Mouse (Mus musculus) forebrain, embryonic 14.5 days (tissue): ENCODE data around the gene Gsg1l. TPM values are rescaled to one million over a fixed set of nuclear protein-coding genes. Genes with fewer than 3 reads are reported as not detected.

Source experiments
- ATAC-seq: fragments of 200-750 bp; cut with Nextera tagmentation; 2 replicates; pipeline ENCODE4 v1.8.0; 2017; ENCODE audit warnings: mild to moderate bottlenecking, moderate library complexity
- DNase-seq: peaks from one replicate; pipeline ENCODE4 v3.0.0-alpha.2; 2015; ENCODE audit warnings: low spot score
- H3K27ac ChIP-seq: fragments of 300-500 bp; sonication (generic); 2 replicates; pipeline ENCODE4 v1.5.1; 2014; ENCODE audit warnings: low read depth, mild to moderate bottlenecking, control low read depth, low read length, moderate library complexity
- H3K27me3 ChIP-seq: fragments of 300-500 bp; sonication (generic); replicated peaks from 2 replicates; pipeline ENCODE4 v1.6.1; 2014; ENCODE audit warnings: low read length, control low read depth, mixed read lengths; ENCODE audit not compliant: control insufficient read depth, insufficient read depth
- H3K36me3 ChIP-seq: fragments of 300-500 bp; sonication (generic); 2 replicates; pipeline ENCODE4 v1.6.1; 2014; ENCODE audit warnings: low read length, control low read depth; ENCODE audit not compliant: control insufficient read depth, insufficient read depth
- H3K4me1 ChIP-seq: fragments of 300-500 bp; sonication (generic); 2 replicates; pipeline ENCODE4 v1.6.1; 2014; ENCODE audit warnings: antibody characterized with exemption, low read length, control low read depth; ENCODE audit not compliant: control insufficient read depth, insufficient read depth
- H3K4me2 ChIP-seq: fragments of 300-500 bp; sonication (generic); 2 replicates; pipeline ENCODE4 v1.6.1; 2014; ENCODE audit warnings: mild to moderate bottlenecking, control low read depth, low read length
- H3K4me3 ChIP-seq: fragments of 300-500 bp; sonication (generic); 2 replicates; pipeline ENCODE4 v1.5.1; 2014; ENCODE audit warnings: low read depth, low read length, control low read depth
- H3K9ac ChIP-seq: fragments of 300-500 bp; sonication (generic); 2 replicates; pipeline ENCODE4 v1.6.1; 2014; ENCODE audit warnings: mild to moderate bottlenecking, low read length, control low read depth, moderate library complexity
- H3K9me3 ChIP-seq: fragments of 300-500 bp; sonication (generic); replicated peaks from 2 replicates; pipeline ENCODE4 v1.6.1; 2016; ENCODE audit warnings: low read length, control low read depth, mixed read lengths; ENCODE audit not compliant: control insufficient read depth
- WGBS: fragments of 180-500 bp; shearing (Covaris S2); extraction: QIAGEN DNeasy Blood & Tissue Kit; methylation state at CpG from one replicate; pipeline ENCODE4 v1.1.7; 2014; 5-methylcytosine and 5-hydroxymethylcytosine counted together
- polyA plus RNA-seq: library from polyadenylated mRNA; unstranded; fragments of >200 nt; fragmentation: Nextera tagmentation; extraction: Ambion mirVana; gene quantifications from 2 replicates; pipeline ENCODE4 v1.2.1, GENCODE M21; 2014

Gene Gsg1l
- polyA plus RNA-seq, 1 experiment from 2014 or later, result 5.0 TPM

DNA sequence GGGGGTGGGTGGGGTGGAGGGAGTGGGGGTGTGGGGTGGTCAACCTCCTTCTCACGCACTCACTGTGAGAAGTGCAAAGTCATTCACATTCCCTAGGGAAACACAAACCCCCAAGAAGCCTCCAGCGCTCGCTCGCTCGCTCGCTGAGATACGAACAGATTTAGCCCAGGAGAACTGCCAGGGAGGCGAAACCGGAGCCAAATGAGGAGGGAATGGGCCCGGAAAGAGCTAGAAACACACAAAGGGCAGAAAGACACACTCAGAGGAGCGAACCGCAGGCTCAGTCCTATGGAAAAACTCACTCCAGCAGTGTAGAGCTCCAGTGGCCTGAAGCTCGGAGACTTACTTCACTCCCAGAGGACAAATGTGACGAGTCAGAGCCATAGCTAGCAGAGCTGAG is 15.4 kb downstream of the Gsg1l start:
- ATAC-seq (no peak), DNase-seq (peak; percentile 78)
- WGBS, result 53% methylated on average over 14 of the region's 14 CpGs
- H3K9me3 ChIP-seq, result no peaks in the 10 kb centered on the region
- H3K27me3 ChIP-seq, result no peaks in the 10 kb centered on the region
- no peak overlapping the region for H3K4me2 ChIP-seq
- H3K4me1 ChIP-seq, result peaks cover 6% of the 10 kb centered on the region
- no peak overlapping the region for H3K4me3 ChIP-seq
- H3K36me3 ChIP-seq, result no peaks in the 10 kb centered on the region
- no peak overlapping the region for H3K9ac ChIP-seq
- 0 out of 2 replicates have a peak overlapping the region, but pooled peaks have one; percentile 63 for H3K27ac ChIP-seq

DNA sequence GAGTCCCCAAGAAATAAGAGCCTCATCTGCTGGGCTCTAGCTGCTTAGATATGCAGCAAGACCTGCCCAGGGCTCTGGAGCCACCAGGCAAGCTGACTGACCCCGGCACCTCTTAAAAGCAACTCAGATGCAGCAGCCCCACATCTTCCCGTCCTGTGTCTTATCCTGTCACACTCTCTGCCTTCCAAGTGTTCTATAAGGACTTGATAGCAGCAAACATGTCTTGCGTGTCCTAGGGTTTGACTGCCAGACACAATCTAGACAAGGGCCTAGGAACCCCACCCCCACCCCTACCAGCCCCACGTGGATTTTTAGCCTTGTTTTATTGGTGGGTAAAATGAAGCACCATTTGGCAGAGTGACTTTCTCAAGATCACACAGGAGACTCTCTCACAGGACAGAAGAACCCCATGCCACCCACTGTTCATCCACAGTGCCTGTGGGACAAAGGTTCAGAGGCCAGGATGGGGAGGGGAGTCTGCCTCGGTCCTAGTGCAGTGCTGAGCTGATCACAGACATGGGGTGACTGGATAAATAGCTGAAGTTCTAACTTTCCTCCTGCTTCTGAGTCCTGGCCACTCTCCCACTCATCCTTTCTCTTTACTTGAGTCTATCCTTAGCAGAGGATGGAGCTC is 16.9 kb downstream of the Gsg1l start:
- Histone ChIP-seq H3K4me2 (no peak overlapping the region), H3K9ac (no peak overlapping the region), H3K4me1 (peaks cover 6% of the 10 kb centered on the region), H3K36me3 (no peaks in the 10 kb centered on the region), H3K27ac (no peak overlapping the region), H3K9me3 (no peaks in the 10 kb centered on the region), H3K4me3 (no peak overlapping the region), H3K27me3 (no peaks in the 10 kb centered on the region)
- DNase-seq (no peak), ATAC-seq (no peak)
- WGBS, result 71% methylated on average over 5 of the region's 5 CpGs

DNA sequence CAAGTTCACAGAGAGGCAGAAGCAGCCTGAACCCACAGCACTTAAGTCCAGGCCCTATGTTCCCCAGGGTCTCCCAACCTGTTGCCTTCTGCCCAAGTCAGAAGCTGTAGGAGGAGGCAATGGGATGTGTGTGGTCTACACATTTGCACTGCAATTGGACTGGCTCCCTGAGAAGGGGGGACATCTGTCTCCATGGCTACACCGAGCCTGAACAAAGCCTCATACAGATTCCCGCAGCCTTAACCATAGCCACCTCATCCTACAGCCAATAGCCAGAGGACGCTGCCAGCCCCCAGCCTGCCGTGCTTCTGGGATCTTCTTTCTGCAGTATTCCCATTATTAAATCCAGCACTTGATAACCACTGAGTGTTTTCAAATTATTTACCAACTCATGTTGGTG is 20.0 kb downstream of the Gsg1l start:
- Histone ChIP-seq H3K9ac (no peak overlapping the region), H3K4me1 (peaks cover 17% of the 10 kb centered on the region), H3K27me3 (no peaks in the 10 kb centered on the region), H3K27ac (no peak overlapping the region), H3K4me3 (no peak overlapping the region), H3K4me2 (no peak overlapping the region), H3K9me3 (no peaks in the 10 kb centered on the region), H3K36me3 (no peaks in the 10 kb centered on the region)
- WGBS, result 12% methylated on average over 4 of the region's 4 CpGs
- DNase-seq (peak; percentile 54), ATAC-seq (0 out of 2 replicates have a peak, but pooled peaks have one; percentile 29)

DNA sequence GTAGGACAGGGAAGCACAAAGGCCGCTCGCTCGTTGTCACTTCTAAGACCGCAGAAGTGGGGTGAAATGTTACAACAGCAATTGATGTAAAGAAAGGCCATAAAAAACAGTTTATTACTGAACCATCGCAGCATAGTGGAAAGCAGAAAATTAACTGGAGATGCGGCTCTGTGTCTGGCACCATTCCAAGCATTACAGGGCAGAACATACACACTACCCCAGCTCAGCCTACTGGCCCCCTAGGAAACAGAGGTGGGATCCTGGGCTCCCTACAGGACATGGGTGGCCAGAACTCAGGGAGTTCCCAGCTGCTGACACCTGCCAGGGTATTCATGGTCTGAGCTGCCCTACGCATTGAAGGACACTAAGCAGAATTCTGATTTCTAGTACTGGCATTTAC is 23.3 kb downstream of the Gsg1l start:
- no peak overlapping the region for H3K9ac ChIP-seq
- no peaks in the 10 kb centered on the region for H3K27me3 ChIP-seq
- no peak for ATAC-seq
- peak; percentile 46 for DNase-seq
- H3K36me3 ChIP-seq, result no peaks in the 10 kb centered on the region
- H3K9me3 ChIP-seq, result no peaks in the 10 kb centered on the region
- no peak overlapping the region for H3K27ac ChIP-seq
- peaks cover 25% of the 10 kb centered on the region for H3K4me1 ChIP-seq
- H3K4me2 ChIP-seq, result no peak overlapping the region
- 28% methylated on average over 7 of the region's 7 CpGs for WGBS
- H3K4me3 ChIP-seq, result no peak overlapping the region

DNA sequence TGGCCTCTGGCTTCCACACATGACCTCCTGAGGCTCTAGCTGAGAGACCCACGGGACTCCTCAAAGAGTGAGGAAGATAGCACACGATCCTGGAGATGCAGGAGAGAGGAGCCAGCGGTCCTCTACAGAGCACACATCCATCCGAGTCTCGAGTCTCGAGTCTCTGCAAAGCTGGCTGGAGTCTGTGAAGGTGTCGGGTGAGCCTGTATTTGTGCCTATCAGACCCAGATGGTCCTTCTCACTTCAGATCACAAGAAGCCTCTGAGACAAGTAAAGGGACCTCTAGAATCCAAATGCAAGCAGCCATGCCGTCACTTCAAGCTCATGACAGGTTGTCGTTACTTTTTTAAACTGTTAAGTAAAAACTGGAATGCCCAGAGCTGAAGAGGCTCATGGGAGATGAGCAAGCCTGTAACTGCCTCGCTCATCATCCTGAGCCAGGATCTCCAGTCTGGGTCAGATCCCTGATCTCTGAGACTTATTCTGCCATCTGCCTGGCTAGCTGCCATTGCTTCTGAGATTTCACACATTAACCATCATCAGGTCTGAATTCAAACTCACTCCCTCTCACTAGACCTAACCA is 24.8 kb downstream of the Gsg1l start:
- Histone ChIP-seq H3K9ac (no peak overlapping the region), H3K27ac (no peak overlapping the region), H3K27me3 (no peaks in the 10 kb centered on the region), H3K4me1 (peaks cover 25% of the 10 kb centered on the region), H3K9me3 (no peaks in the 10 kb centered on the region), H3K36me3 (no peaks in the 10 kb centered on the region), H3K4me3 (no peak overlapping the region), H3K4me2 (no peak overlapping the region)
- DNase-seq (no peak), ATAC-seq (no peak)
- 84% methylated on average over 10 of the region's 10 CpGs for WGBS

DNA sequence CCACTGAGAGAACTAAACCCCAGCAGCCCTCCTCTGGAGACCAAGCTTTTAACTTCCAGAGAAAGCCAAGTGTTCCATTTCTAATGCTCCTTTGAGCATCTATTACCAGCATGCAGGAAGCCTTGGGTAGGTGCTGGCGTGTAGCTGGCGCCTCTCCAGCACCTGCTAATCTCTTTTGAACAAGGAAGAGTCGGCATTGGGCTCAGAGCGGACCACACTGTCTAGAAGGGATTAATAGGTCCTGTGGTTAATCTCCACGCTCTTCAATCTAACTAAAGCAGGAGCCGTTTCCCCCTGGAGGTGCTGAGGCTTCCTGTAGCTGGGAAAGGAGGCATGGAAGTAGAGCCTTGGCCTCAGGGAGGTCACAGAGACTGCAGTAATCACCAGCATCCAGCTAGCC is 27.6 kb downstream of the Gsg1l start:
- DNase-seq (peak; percentile 46), ATAC-seq (no peak)
- Histone ChIP-seq H3K27me3 (no peaks in the 10 kb centered on the region), H3K9me3 (no peaks in the 10 kb centered on the region), H3K4me2 (no peak overlapping the region), H3K4me1 (peaks cover 23% of the 10 kb centered on the region), H3K9ac (no peak overlapping the region), H3K36me3 (no peaks in the 10 kb centered on the region), H3K27ac (no peak overlapping the region), H3K4me3 (no peak overlapping the region)
- WGBS, result 10% methylated on average over 6 of the region's 6 CpGs

DNA sequence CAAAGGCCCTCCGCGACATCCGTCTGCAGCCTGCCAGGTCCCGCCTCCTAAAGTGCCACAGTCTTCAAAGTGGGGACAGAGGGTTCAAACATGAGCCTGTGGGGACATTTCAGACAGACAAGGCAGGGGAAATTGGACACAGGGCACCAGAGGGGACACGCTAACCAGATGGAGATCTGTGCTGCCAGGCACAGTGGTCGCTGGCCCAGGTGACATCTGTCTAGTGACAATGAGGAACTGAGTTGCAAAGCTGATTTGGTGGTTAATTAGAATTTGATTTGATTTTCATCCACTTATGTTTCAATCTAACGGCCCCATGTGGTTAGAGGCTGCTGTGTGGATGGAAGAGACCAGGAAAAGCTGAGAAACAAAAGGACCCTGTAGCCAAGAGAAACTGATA is 28.6 kb downstream of the Gsg1l start:
- DNase-seq (peak; percentile 29), ATAC-seq (no peak)
- H3K9ac ChIP-seq, result no peak overlapping the region
- H3K4me1 ChIP-seq, result peaks cover 15% of the 10 kb centered on the region
- no peaks in the 10 kb centered on the region for H3K27me3 ChIP-seq
- no peaks in the 10 kb centered on the region for H3K9me3 ChIP-seq
- 77% methylated on average over 7 of the region's 7 CpGs for WGBS
- no peak overlapping the region for H3K4me3 ChIP-seq
- H3K4me2 ChIP-seq, result no peak overlapping the region
- no peaks in the 10 kb centered on the region for H3K36me3 ChIP-seq
- H3K27ac ChIP-seq, result no peak overlapping the region

DNA sequence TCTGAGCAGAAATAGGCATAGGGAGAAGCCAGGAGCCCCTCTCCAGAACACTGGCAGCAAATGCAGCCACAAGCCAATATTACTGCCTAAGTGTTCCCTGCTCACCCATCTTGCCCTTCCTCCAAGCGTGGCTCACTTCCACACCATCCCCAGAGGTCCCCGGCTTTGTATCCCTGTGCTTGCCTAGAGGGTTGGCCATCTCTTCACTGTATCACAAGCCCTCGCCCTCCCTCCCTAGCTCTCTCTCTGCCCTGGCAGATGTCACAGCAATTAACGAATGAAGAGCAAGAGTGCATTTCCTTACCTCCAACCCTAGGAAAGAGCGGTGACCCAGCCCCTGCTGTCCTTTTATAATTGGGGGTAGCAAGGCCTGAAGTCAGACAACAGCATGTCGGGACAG is 30.3 kb downstream of the Gsg1l start:
- DNase-seq, result no peak
- no peaks in the 10 kb centered on the region for H3K9me3 ChIP-seq
- H3K9ac ChIP-seq, result no peak overlapping the region
- ATAC-seq, result no peak
- no peak overlapping the region for H3K27ac ChIP-seq
- no peak overlapping the region for H3K4me2 ChIP-seq
- 42% methylated on average over 6 of the region's 6 CpGs for WGBS
- H3K36me3 ChIP-seq, result no peaks in the 10 kb centered on the region
- no peaks in the 10 kb centered on the region for H3K27me3 ChIP-seq
- H3K4me3 ChIP-seq, result no peak overlapping the region
- H3K4me1 ChIP-seq, result peaks cover 13% of the 10 kb centered on the region

DNA sequence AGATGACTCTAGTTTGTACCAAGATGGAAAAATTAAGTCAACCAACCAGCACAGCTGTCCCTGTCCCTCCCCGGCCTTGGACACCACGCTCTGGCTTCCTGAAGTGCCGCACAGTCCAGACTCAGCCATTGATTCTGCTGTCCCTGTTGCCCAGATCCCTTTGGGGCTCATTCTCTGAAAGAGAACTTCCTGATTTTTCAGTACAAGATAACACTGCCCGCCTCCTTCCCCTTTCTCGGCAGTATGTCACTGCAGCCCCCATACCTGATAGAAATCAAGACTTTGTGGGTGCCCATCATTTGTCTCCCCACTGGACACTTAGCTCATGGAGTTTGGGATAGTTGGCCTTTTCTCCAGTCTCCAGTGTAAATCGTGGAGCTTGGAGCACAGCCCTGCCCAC is 37.1 kb downstream of the Gsg1l start:
- Histone ChIP-seq H3K4me3 (no peak overlapping the region), H3K4me1 (peaks cover 5% of the 10 kb centered on the region; the same call in 1 of the 2 replicates), H3K27me3 (no peaks in the 10 kb centered on the region), H3K27ac (no peak overlapping the region), H3K9me3 (no peaks in the 10 kb centered on the region; the same call in 1 of the 2 replicates), H3K36me3 (no peaks in the 10 kb centered on the region), H3K9ac (no peak overlapping the region), H3K4me2 (no peak overlapping the region)
- ATAC-seq, result no peak
- 95% methylated on average over 6 of the region's 6 CpGs for WGBS
- no peak for DNase-seq
